Mouse (Mus musculus) heart, postnatal 0 days (tissue): ENCODE results near the gene Clybl.

Source experiments
- CTCF ChIP-seq: IDR thresholded peaks from 2 replicates; pipeline ENCODE4 v1.5.1; 2016; ENCODE audit warnings: antibody characterized with exemption, control low read depth, low read depth
- EP300 ChIP-seq: IDR thresholded peaks from 2 replicates; pipeline ENCODE4 v1.6.1; 2016; ENCODE audit warnings: antibody characterized with exemption, low read depth

DNA sequence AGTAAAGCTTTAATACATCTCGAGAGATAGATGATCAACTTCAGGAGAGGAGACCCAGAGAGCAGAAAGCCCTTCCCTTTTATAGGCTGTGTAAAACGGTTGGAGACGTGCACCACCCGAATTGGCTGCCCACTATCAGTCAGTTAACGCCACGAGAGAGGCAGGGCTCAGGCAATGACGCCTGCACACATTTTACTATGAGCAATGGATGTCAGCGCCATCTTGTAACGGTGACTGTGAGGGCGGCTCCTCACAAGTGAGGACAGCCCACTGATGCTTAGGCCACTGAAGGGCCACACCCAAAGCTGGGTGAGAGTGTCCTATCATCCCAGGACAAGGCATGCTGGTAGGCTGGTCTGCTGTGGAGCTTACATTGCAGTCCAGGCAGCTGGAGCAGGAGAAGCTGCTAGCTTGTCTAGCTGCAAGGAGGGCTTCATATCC is 41.5 kb downstream of the Clybl start:
- TF ChIP-seq CTCF (no peak), EP300 (no peak)
